ENCODE assay signal across 12 mouse cellular contexts in the genomic region with DNA sequence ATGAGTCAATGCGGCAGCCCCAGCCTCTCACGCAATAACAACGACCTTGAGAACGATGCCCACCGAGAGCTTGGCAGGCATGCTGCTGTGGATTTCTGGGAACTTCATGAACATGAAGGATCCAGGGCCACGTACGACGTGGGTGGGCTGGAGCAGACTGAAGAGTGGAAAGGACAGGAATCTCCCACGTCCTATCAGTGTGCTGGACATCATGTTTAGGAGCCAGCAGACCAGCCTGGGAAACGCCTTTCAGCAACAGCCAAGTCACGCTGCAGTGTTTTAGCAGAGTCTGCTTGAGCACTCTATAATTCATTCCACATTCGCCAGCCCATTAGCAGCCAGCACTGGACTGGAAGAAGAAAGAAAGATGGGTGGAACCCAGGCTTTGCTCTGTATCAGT. TPM values are rescaled to one million over a fixed set of nuclear protein-coding genes. Genes with fewer than 3 reads are reported as not detected.
DNase-seq lines count a peak whose midpoint lies in the region; ATAC-seq lines count a peak whose summit lies in the region.
"Had no signal": no experiment of that assay in that cellular context is flagged by ENCODE, and none has a peak within 500 bp of the region (broad histone marks: within the 10 kb centered on the region; RNA-seq: fewer than 3 reads in every experiment).

No protein-coding gene starts in this region.

- H3K4me3 ChIP-seq in lung, embryonic 16.5 days (ENCODE audit: low read length) = no peak overlapping the region
- H3K4me3 ChIP-seq in embryonic facial prominence, embryonic 14.5 days (ENCODE audit: low read depth, low read length) = no peak overlapping the region
- H3K4me3 ChIP-seq in limb, embryonic 12.5 days (replicated peaks) = no peak overlapping the region

- peak; percentile 48 for DNase-seq in embryo, embryonic 11 days
- DNase-seq in embryo, embryonic 9.5 days (ENCODE audit: extremely low spot score) = no peak
- no peak for DNase-seq in lung, postnatal 14 days
- peak; percentile 83 for DNase-seq in embryonic facial prominence, embryonic 14.5 days (ENCODE audit: low spot score)
- DNase-seq in spleen, postnatal 36 days (ENCODE audit: low spot score in 2 of 2) = no peak
- no peak for DNase-seq in right cerebral cortex, postnatal 25 days
- DNase-seq: B cell, adult 2 months; cerebellum, postnatal 36 days; midbrain, embryonic 14.5 days had no signal

- H3K9ac ChIP-seq in lung, embryonic 16.5 days (ENCODE audit: low read length) = no peak overlapping the region
- no peak overlapping the region for H3K9ac ChIP-seq in embryonic facial prominence, embryonic 14.5 days (ENCODE audit: low read depth, low read length)
- no peak overlapping the region for H3K9ac ChIP-seq in limb, embryonic 12.5 days (replicated peaks)

- WGBS in lung, embryonic 16.5 days = 44% methylated on average over 12 of the region's 12 CpGs
- WGBS in embryonic facial prominence, embryonic 14.5 days = 48% methylated on average over 12 of the region's 12 CpGs
- 54% methylated on average over 12 of the region's 12 CpGs for WGBS in limb, embryonic 12.5 days

- H3K27me3 ChIP-seq in lung, embryonic 16.5 days (ENCODE audit: control insufficient read depth, insufficient read depth, low read depth, low read length) = no peaks in the 10 kb centered on the region
- H3K27me3 ChIP-seq in embryonic facial prominence, embryonic 14.5 days (replicated peaks; ENCODE audit: control insufficient read depth, insufficient read depth, low read length) = no peaks in the 10 kb centered on the region
- H3K27me3 ChIP-seq in limb, embryonic 12.5 days = no peaks in the 10 kb centered on the region

- H3K36me3 ChIP-seq in lung, embryonic 16.5 days (ENCODE audit: control insufficient read depth, insufficient read depth, low read length) = no peaks in the 10 kb centered on the region
- no peaks in the 10 kb centered on the region for H3K36me3 ChIP-seq in embryonic facial prominence, embryonic 14.5 days (ENCODE audit: control insufficient read depth, insufficient read depth, low read length)
- H3K36me3 ChIP-seq in limb, embryonic 12.5 days = no peaks in the 10 kb centered on the region

- H3K27ac ChIP-seq in lung, embryonic 16.5 days (ENCODE audit: low read length) = peak overlapping the region; percentile 24; the same call in 1 of the 2 replicates
- H3K27ac ChIP-seq in embryonic facial prominence, embryonic 14.5 days (replicated peaks; ENCODE audit: low read depth, low read length) = peak overlapping the region; percentile 69
- peak overlapping the region; percentile 47 for H3K27ac ChIP-seq in limb, embryonic 12.5 days

- no peak overlapping the region for H3K4me2 ChIP-seq in lung, embryonic 16.5 days (ENCODE audit: low read depth, low read length)
- H3K4me2 ChIP-seq in embryonic facial prominence, embryonic 14.5 days (ENCODE audit: low read depth, low read length) = no peak overlapping the region
- H3K4me2 ChIP-seq in limb, embryonic 12.5 days = no peak overlapping the region

- peaks cover 15% of the 10 kb centered on the region for H3K4me1 ChIP-seq in lung, embryonic 16.5 days (replicated peaks; ENCODE audit: control insufficient read depth, insufficient read depth, low read length)
- H3K4me1 ChIP-seq in embryonic facial prominence, embryonic 14.5 days (ENCODE audit: control insufficient read depth, insufficient read depth, low read length) = peaks cover 20% of the 10 kb centered on the region
- peaks cover 29% of the 10 kb centered on the region for H3K4me1 ChIP-seq in limb, embryonic 12.5 days (replicated peaks)

- peak; percentile 83 for ATAC-seq in lung, embryonic 16.5 days (ENCODE audit: low read depth)
- ATAC-seq in embryonic facial prominence, embryonic 14.5 days (ENCODE audit: low read depth) = peak; percentile 59
- no peak for ATAC-seq in limb, embryonic 12.5 days (ENCODE audit: insufficient number of reproducible peaks, insufficient read depth, low FRiP score, low TSS enrichment, low read depth)

- peaks cover 6% of the 10 kb centered on the region; the same call in 1 of the 2 replicates for H3K9me3 ChIP-seq in lung, embryonic 16.5 days (ENCODE audit: control insufficient read depth, low read length)
- H3K9me3 ChIP-seq in embryonic facial prominence, embryonic 14.5 days (ENCODE audit: control insufficient read depth, low read length) = peaks cover 9% of the 10 kb centered on the region
- peaks cover 8% of the 10 kb centered on the region for H3K9me3 ChIP-seq in limb, embryonic 12.5 days

RNA-seq across cellular contexts. Expression of a gene that starts 10.4 kb away (rescaled TPM):
- 22.0 and 23.8 TPM in 2 replicates for polyA plus RNA-seq in lung, embryonic 16.5 days (2015; fragmentation: Nextera tagmentation; extraction: Ambion mirVana)
- polyA plus RNA-seq in embryonic facial prominence, embryonic 14.5 days (2014; fragmentation: Nextera tagmentation; extraction: Ambion mirVana) = 21.9 and 22.1 TPM in 2 replicates
- polyA plus RNA-seq in limb, embryonic 12.5 days (2016; fragmentation: Nextera tagmentation; extraction: Ambion mirVana) = 14.9 and 15.7 TPM in 2 replicates
- polyA plus RNA-seq: liver, adult 2 months had no signal

Comparison
In these comparisons a context has a peak if more than half of its experiments do, and no peak if none do; other contexts are left out.
1. DNase-seq: peak in embryo, embryonic 11 days (single experiment) and embryonic facial prominence, embryonic 14.5 days (single experiment); none in embryo, embryonic 9.5 days (single experiment), lung, postnatal 14 days (single experiment), spleen, postnatal 36 days (0 of 2) and right cerebral cortex, postnatal 25 days (single experiment).
2. Peak in every context shown above with its lines, with median percentiles within 50 percentile points of each other: H3K27ac ChIP-seq.